Mouse (Mus musculus) adipocyte (in vitro differentiated cells): Measurements from ENCODE around the gene Ccdc61.
"Not testable (repeated sequence)": the region's sequence is repeated elsewhere in the genome, so short reads cannot be mapped to it uniquely, and the experiment has no call there.

Experiments used
- DNase-seq: peaks from one replicate; pipeline ENCODE4 v3.0.0-alpha.2; 2016; ENCODE audit warnings: low spot score

Ccdc61 gene

GRCm38 (mm10) chr7:18916254-18916653 is 6.0 kb upstream of the Ccdc61 start:
- DNase-seq: no peak

- DNase-seq: no peak
Measured at GRCm38 (mm10) chr7:18909797-18910196, 418 bp downstream of the Ccdc61 start.

GRCm38 (mm10) chr7:18904971-18905370 is 5.2 kb downstream of the Ccdc61 start:
- no peak for DNase-seq

GRCm38 (mm10) chr7:18902486-18902885 is 7.7 kb downstream of the Ccdc61 start:
- no peak for DNase-seq

- DNase-seq: no peak
Measured at GRCm38 (mm10) chr7:18900513-18900912, 9.7 kb downstream of the Ccdc61 start.

GRCm38 (mm10) chr7:18896536-18896935 is 13.7 kb downstream of the Ccdc61 start:
- peak; percentile 55 for DNase-seq

- DNase-seq: no peak
Measured at GRCm38 (mm10) chr7:18893651-18894430, 16.4 kb downstream of the Ccdc61 start.

- no peak for DNase-seq
Measured at GRCm38 (mm10) chr7:18893009-18893408, 17.2 kb downstream of the Ccdc61 start.

GRCm38 (mm10) chr7:18891872-18892599 is 18.2 kb downstream of the Ccdc61 start:
- peak; percentile 56 for DNase-seq

- no peak for DNase-seq
Measured at GRCm38 (mm10) chr7:18890848-18891247, 19.4 kb downstream of the Ccdc61 start.

- DNase-seq: no peak
Measured at GRCm38 (mm10) chr7:18886963-18887362, 23.3 kb downstream of the Ccdc61 start.

- no peak for DNase-seq
Measured at GRCm38 (mm10) chr7:18884745-18885422, 25.3 kb downstream of the Ccdc61 start.

- no peak for DNase-seq
Measured at GRCm38 (mm10) chr7:18883991-18884744, 26.0 kb downstream of the Ccdc61 start.

GRCm38 (mm10) chr7:18878691-18879090 is 31.5 kb downstream of the Ccdc61 start:
- DNase-seq: no peak

GRCm38 (mm10) chr7:18875372-18875771 is 34.8 kb downstream of the Ccdc61 start:
- DNase-seq: no peak

GRCm38 (mm10) chr7:18873253-18873652 is 37.0 kb downstream of the Ccdc61 start:
- DNase-seq: peak; percentile 75

- no peak for DNase-seq
Measured at GRCm38 (mm10) chr7:18872816-18873215, 37.4 kb downstream of the Ccdc61 start.

- no peak for DNase-seq
Measured at GRCm38 (mm10) chr7:18872014-18872802, 38.0 kb downstream of the Ccdc61 start.

GRCm38 (mm10) chr7:18871031-18871430 is 39.2 kb downstream of the Ccdc61 start, which contains the start of gene Pglyrp1:
TSS of gene Pglyrp1 (plus strand) at chr7:18871331.
- DNase-seq: not testable (repeated sequence)

- no peak for DNase-seq
Measured at GRCm38 (mm10) chr7:18868491-18868890, 41.7 kb downstream of the Ccdc61 start.

- no peak for DNase-seq
Measured at GRCm38 (mm10) chr7:18862801-18863200, 47.4 kb downstream of the Ccdc61 start.
